Mouse (Mus musculus): Measurements from ENCODE around the gene Tcte1.

DNA sequence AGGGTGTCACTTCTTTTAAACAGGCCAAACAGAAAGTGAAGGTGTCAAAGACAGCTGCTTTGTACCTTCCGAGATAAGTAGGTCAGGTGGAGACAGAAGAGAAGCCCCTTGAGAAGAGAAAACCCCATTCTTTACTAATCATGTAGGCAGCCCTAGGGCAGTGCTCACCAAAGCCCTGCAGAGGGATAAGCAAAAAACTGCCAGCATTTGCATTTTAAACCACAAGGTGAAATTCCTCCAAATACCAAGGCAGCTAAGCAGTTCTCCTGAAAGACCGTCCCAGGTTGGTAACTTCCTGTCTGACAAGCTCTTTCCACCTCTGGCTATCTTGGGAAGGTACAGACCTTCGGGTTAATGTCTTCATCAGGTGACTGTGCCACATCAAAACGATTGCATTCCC lies 20.9 kb upstream of the Tcte1 start:
- TF ChIP-seq CTCF (conservative IDR thresholded peaks at IDR 0.05; ENCODE audit: low read length) (no peak), NANOG (IDR thresholded peaks at IDR 0.05; ENCODE audit: borderline replicate concordance, low read length) (no peak)

Measured in E14TG2a.4 (cell line).